Mouse (Mus musculus) T-cell, adult 2 months (primary cell): ENCODE results near the gene Nudt4.
"Not testable (repeated sequence)": the region's sequence is repeated elsewhere in the genome, so short reads cannot be mapped to it uniquely, and the experiment has no call there.

Source experiments
- DNase-seq: peaks from one replicate; pipeline ENCODE4 v3.0.0; 2022; ENCODE audit warnings: low spot score

Gene Nudt4

DNA sequence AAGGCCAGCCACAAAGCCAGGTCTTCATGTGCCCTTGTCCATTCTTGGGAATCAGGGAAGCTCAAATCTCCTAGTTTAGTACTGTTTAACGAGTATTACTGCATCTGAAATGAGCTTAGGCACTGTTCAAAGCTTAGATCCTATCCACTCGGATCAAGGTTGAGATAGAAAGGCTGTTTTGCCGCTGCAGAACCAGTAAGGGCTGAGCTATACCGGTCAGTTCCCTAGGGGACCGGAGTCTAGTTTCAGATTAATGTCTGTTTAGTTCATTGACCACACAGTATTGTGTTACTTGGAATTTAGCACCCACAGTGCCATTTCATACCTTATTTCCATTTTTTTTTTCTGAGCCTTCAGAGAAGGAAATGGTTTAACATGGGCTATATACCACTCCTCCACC is 3.6 kb upstream of the Nudt4 start:
- DNase-seq = no peak

DNA sequence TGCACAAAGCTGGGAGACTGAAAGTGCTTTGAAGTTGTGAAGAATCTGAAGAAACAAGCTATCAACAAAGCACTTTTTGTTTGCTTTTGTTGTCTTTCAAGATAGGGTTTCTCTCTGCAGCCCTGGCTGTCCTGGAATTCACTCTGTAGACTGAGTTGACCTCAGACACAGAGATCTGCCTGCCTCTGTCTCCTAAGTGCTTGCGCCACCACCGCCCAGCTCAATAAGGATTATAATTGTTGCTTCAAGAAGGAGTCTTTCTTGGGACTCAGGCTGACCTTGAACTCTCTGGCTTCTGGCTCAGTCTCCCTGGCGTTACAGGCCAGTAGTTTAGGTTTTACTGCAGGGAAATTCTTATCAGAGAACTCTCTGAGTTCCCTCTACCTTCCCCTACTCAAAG is 2.8 kb upstream of the Nudt4 start:
- DNase-seq = no peak

- peak; percentile 28 for DNase-seq
Measured at GRCm38 (mm10) chr10:95565156-95565854, 1.4 kb upstream of the Nudt4 start.

- peak; percentile 19 for DNase-seq
Measured at GRCm38 (mm10) chr10:95562859-95563841, 796 bp downstream of the Nudt4 start.

- no peak for DNase-seq
Measured at GRCm38 (mm10) chr10:95562395-95562794, 1.6 kb downstream of the Nudt4 start.

DNA sequence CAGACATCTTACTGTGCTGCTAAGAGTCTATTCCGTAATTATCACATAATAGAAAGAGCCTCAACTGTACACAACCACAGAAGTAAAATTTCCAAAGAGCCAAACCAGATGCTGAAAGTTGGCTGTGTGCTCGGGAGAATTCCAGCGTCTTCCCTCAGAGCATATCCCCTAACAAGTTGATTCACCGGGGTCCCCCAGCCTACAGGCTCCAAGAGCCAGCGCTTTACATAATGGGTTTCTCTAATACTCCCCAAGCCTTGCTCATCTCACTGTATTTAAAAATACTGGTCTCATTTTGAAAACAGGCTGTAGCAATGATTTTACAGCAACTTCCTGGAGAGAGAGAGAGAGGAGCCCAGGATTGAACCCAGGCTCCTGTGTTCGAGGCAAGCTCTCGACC is 2.3 kb downstream of the Nudt4 start:
- no peak for DNase-seq

DNA sequence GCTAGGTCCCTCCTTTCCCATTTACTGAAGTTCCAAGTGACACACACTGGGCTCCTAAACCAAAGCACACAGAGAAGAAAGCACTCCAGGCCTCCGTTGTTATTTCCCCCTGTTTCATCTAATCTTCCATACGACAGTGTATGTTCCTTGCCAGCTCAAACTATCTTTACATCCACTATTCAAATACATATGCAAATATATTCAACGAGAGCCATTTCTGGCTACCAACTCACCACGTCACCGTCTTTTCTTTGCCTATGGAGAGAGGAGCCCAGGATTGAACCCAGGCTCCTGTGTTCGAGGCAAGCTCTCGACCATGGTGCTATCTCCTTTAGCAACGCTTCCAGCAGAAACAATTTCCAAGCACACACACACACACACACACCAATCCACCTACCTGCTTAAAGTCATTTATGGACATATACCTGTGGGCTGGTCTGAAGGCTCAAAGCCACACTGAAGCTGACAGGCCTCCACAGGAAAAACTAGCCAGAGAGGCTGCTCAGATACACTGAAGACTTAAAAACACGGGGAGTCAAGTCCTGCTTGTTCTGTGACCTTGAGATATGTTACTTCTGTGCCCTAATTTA is 3.5 kb downstream of the Nudt4 start:
- no peak for DNase-seq

GRCm38 (mm10) chr10:95559426-95559825 is 4.5 kb downstream of the Nudt4 start:
- no peak for DNase-seq

- DNase-seq = peak; percentile 46
Measured at GRCm38 (mm10) chr10:95557337-95557828, 6.6 kb downstream of the Nudt4 start.

- DNase-seq = no peak
Measured at GRCm38 (mm10) chr10:95555866-95556265, 8.1 kb downstream of the Nudt4 start.

- DNase-seq = no peak
Measured at GRCm38 (mm10) chr10:95552326-95552725, 11.6 kb downstream of the Nudt4 start.

GRCm38 (mm10) chr10:95551752-95552151 is 12.2 kb downstream of the Nudt4 start:
- no peak for DNase-seq

DNA sequence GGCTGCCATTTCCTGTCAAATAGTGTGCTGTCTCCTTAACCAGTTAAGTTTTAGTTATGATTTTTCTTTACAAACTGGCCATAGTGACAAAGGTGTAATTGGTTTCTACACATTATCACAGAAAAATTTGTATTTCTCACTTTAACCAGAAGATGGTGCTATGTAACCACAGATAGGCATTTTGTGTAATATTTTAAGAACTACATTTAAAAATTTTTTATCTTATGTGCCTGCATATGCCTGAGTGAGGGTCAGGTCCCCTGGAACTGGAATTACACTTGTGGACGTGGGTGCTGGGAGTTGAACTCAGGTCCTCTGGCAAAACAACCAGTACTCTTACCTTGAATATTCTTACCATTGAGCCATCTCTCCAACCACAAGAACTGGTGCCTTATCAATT is 13.4 kb downstream of the Nudt4 start:
- DNase-seq = no peak

- DNase-seq = not testable (repeated sequence)
Measured at GRCm38 (mm10) chr10:95549080-95549479, 14.9 kb downstream of the Nudt4 start.

- DNase-seq = no peak
Measured at GRCm38 (mm10) chr10:95548154-95548826, 15.7 kb downstream of the Nudt4 start.

DNA sequence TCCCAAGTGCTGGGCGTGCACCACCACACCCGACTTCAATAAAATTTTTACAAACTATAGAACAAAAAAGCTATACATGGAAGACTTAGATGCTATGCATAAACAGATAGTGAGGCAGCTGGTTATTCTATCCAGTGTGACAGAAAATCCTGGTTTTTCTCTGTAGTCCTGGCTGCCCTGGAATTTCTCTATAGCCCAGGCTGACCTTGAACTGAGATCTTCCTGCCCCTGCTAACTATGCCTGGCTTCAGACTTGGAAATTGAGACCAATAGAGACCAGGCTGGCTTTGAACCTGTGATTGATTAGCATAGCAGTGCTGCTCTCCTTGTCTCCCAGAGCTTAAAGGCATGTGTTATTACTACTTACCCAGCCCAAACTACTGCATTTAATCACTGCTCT is 17.8 kb downstream of the Nudt4 start:
- no peak for DNase-seq

- DNase-seq = no peak
Measured at GRCm38 (mm10) chr10:95545051-95545450, 18.9 kb downstream of the Nudt4 start.

GRCm38 (mm10) chr10:95544651-95545050 is 19.3 kb downstream of the Nudt4 start:
- no peak for DNase-seq

DNA sequence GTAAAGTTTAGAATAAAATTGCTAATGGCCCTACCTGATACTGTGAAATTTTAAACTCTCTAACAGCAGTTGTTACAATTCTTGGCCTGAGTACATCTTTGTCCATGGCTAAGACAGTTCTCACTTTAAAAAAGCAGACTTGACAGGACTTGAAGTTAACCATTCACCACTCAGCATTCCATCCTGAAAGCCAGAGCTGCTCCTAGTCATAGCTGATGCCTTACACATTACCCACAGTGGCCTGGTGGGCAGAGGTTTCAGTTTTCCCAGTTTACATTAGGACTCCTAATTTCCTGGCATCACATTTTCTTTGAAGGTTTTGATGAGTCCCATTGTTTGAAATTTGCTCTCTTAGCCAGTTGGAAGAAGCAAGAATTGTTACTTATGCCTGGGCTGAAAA is 19.9 kb downstream of the Nudt4 start:
- no peak for DNase-seq

GRCm38 (mm10) chr10:95543377-95543776 is 20.6 kb downstream of the Nudt4 start:
- DNase-seq = no peak

- no peak for DNase-seq
Measured at GRCm38 (mm10) chr10:95542916-95543315, 21.0 kb downstream of the Nudt4 start.

DNA sequence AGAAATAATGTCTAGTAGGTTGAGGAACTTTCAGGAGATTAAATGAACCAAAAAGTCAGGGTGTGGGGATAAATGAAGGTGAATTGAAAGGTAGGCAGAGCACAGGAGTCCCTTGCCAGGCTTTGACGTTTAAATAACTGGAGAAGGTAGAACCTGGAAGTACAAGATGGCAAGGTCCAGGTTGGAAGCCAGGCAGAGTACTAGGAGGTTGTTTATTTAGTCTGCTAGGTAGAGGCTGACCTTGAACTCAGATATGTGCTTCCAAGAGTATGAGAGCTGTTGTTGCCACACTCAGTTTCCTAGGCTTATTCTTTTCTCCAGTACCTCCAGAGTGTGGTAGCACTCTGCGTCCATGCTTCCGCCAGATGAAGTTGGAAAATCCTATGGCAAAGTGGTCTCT is 24.1 kb downstream of the Nudt4 start:
- no peak for DNase-seq
